Mouse (Mus musculus) common myeloid progenitor, adult 5-6 weeks (primary cell): ENCODE data around the gene Sycp2l. TPM values are rescaled to one million over a fixed set of nuclear protein-coding genes. Genes with fewer than 3 reads are reported as not detected.

Experiments used
- ATAC-seq: replicated peaks from 2 replicates; pipeline ENCODE4 v1.8.0; 2016; ENCODE audit warnings: low read depth, mild to moderate bottlenecking, moderate TSS enrichment, inconsistent platforms; ENCODE audit not compliant: poor library complexity, severe bottlenecking
- total RNA-seq: library from RNA; stranded (forward); fragments of 200-1000, 187-1606 nt; gene quantifications from 2 replicates; pipeline ENCODE4 v1.2.3, GENCODE M21; 2017

The Sycp2l gene
- total RNA-seq: not detected in 2 replicates

DNA sequence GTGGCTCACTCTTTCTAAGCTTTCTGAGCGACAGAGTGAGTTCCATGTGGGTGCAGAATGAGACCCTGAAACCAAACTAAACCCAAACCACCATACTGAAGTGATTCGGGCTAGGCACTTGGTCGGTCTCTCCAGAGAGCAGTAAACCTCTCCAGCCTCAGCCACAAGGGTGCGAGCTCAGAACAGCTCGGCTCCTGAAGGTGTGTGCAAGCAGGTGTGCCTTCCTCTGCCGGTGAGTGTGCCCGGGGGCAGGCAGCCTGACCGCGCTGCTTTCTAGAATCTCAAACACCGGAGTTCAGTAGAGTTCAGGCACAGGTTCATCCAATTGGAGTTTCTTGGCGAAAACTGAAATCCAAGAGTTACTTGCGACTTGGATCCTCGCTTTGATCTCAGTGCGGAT lies at the start of gene Sycp2l:
TSS of gene Sycp2l (plus strand) at position 368 of the 400 bp plus-strand sequence.
- no peak for ATAC-seq

DNA sequence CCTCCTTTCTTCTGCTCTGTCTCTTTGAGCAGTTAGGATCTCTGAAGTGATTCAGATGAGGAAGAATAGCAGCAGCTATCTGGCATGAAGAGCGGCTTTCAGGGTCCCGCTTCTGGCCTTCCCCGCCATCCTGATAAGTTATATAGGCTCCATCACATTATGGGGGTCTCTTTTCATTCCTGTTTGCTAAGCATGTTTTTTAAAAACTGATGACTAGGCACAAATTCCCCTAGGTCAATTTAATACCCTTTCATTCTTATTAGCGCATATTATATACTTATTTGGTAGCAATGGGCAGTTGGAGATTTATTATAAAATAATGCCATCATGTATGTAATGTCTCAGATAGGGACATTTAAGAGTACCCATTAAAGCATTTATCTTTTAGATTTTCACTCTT lies 46.5 kb upstream of the Sycp2l start:
- no peak for ATAC-seq

DNA sequence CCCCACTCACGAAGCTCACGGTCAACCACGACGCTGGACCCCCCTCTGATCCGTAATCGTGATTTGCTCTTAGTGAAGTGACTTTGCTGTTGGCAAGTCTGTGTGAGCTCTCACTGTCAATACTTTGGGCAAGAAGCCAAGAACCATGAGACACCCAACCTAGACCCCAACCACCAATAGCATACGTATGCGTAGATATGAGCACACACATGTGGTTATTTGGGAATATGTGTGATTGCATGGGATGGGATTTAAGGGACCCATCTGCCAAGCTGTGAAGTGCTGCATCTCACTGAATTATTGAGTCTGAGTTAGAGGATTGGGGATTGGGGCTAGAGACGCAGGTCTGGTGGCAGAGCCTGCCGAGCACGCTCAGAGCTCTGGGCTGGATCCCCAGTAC lies 42.5 kb upstream of the Sycp2l start:
- no peak for ATAC-seq

DNA sequence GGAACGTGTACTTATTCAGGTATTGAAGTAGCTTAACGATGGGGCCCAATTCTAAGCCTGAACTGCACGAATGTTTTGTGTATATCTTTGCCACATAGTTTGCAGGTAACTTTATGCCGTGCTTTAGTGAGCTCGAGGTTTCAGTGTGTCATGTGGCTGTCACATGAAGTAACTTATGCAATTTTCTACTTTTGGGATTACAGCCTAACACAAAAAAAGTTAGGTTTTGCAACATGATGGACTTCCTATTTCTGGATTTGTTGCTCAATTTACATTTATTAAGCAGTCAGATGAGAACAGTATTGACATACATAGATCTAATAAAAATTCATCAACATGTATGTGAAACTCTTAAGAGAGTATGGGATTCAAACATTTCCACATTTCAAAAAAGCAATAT lies 40.3 kb upstream of the Sycp2l start:
- ATAC-seq: no peak

DNA sequence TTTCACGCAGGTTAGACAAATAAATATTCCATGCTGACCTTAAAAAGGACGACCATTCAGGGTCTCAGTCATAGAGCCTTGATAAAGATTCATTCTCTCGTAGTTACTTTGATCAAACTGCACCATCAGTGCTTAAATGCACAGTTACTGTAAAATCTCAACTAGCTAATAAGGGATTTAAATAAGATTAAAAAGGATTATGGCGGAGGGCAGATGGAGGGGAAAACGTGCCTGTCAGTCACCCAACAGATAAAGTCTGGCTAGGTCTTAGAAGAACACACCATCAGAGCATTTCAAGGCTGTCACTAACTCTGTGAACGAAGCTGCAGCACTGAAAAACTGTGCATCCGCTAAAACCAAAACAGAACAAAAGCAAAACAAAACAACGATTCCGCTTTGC lies 36.2 kb upstream of the Sycp2l start:
- ATAC-seq: no peak

DNA sequence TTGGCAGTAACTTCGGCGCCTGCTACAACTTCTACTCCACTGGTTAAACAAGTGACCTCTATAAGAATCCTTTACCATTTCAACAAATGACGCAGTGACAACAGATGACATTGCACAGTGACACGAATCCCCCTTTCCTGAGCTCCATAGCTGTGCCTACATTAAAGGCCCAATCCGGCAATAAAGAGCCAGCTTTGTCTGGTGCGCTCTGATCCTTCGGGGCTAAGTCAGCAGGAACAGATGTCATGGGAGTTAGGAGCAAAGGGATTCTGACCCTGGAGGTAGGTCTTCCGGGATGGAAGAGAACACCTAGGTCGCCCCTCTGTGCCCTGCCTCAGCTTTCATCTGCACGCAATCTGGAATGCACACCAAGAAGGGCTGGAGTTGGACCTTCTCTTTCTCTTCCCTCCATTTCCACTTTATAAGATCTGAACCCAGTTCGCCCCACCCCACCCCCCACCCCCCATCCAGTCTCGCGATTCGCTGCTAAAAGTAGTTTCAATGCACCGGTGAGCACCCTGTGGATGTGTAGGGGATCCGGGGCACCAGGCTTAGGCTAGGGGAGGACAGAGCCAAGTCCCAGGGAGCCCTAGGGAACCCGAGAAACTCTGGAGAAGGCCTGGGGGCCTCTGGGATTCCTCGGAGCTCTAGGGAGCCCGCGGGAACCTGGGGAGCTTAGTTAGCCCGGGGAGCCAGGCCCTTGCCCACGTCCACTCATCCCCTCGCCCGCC lies 35.3 kb upstream of the Sycp2l start:
- ATAC-seq: no peak

DNA sequence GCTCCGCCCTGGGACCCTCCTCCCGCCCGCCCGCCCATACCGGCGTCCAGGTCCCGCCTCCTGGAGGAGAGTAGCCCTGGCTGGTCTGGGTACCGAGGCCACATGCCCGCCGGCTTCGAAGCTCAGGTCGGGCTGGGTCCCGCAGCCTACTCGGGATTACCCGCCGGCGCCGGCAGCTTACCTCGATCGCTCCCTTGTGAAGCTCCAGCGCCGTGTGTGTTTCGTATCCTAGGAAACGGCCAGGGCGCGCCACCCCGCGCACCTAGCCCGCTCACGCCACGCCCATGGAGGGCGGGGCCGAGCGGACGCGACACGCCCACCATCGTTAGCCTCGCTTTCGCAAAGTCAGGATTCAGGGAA lies 34.7 kb upstream of the Sycp2l start, which contains the start of gene Mak:
TSS of gene Mak (minus strand) at position 286 of the 360 bp plus-strand sequence.
- peak; percentile 81 for ATAC-seq

DNA sequence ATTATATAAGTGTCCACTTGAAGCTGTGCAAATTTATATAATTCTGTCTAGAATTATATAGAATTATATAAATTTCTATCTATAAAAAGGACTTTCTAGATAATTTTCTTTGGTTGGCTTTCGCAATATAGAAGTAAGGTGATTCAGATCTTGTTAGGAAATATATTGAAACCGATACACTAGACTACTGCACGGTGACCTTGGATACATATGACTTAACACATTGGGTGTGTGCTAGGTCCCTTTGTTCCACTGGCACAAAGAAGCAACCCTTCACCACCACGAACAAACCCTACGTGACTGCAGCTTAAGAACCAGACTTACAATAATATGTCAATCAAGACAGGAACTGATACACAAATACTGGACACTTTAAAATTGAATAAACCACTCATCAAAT lies 34.2 kb upstream of the Sycp2l start:
- no peak for ATAC-seq

DNA sequence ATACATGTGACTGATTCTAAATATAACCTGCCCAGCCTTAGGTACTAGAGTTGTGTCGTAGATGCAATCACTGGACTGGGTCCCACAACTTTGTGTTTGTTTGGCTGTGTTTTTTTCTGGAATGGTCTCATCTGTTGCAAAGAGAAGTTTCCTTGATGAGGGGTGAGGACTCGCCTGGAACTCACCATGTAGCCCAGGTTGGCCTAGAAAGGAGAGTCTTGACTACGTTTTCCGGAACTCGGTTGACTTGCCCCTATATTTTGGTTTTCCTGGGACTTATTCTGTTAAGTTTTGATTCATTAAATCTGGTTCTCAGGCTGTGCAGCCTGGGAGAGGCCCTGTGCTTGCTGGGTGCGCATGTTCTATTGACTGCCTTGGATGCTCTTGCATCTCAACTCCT lies 33.4 kb upstream of the Sycp2l start:
- no peak for ATAC-seq

DNA sequence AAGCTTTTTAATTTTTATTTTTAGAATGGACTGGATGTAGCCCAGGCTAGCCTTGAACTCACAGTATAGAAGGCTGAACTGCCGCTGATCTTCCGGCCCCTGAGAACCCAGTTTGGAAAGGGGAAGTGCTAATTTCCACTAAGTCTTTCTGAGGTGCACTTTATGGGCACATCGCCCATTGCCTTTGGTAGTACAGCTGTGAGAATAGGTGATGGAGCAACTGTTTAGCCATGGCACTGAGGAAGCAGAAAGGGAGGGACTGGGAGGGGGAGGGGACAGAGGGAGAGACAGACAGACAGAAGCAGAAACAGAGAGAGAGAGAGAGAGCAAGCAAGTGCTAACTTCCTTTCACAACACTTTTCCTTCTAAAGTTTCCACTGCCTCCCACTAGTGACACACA lies 29.6 kb upstream of the Sycp2l start:
- ATAC-seq: peak; percentile 74

DNA sequence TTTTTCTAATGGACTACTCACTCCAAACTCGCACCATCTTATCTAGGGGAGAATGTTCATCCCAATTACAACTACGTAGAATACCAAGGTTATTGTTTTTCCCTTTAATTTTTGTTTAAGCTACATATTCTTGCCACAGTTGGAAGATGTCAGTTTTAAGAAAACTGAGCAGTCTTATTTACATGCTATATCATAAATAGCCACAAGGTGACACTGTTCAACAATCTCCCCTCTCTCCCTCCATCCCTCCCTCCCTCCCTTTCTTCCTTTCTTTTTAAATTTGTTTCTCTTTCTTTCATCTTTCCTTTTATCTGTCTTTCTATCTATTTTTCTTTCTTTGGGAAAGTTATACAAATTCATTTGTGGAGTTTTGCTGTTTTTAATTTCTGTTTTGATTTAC lies 29.0 kb upstream of the Sycp2l start:
- no peak; the same call in 1 of the 2 replicates for ATAC-seq

DNA sequence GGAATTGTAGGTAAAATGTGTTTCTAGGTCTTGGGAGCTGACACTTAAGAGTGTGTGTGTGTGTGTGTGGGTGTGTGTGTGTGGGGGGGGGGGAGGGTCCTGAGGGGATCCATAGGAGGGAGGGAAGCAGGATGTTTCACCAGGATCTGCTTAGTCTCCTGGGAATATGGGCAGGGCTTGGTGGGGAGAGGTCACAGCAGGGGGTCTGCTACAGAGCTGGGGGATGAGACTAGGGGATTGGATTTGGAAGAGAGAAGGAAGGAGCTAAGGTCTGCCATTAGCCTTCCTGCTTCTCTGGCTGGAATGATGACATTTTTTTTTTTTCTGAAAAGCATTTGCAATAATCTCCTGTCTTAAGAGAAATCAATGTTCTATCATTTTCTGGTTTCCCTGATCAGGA lies 25.4 kb upstream of the Sycp2l start:
- ATAC-seq: no peak

DNA sequence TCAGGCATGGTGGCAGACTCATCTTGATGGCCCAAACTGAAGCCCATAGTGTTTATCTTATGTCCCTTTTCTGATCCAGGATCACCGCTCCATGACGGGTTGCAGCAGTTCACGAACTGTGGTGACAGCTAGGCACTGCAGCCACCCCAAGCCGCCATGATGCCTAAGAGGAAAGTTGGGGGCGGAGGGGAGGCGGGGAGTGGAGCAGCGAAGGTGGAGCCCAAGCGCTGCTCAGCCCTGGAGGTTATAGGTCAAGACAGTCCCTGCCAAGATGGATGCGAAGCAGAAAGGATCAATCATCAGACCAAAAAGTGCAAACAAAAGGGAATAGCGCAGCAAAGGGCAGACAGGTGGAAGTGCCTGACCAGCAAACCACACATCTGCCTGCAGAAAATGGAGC lies 22.8 kb upstream of the Sycp2l start:
- ATAC-seq: no peak

DNA sequence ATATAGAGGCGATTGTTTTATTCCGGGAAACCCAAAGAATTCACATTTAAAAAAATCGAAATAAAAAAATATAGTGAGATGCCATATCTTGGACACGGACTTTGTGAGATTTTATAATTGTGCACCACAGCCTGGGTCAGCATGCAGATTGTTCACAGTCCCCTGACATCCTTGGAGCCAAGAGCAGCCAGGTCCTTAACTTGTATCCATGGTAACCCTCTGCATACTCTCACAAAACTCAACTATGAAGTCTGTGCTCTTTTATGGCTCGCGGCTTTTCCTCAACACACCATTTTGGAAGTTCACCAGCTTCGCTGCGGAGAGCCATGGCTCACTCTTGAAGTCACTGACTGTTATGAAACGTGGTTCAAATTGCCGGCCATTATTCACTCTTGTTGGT lies 19.9 kb upstream of the Sycp2l start:
- no peak for ATAC-seq

DNA sequence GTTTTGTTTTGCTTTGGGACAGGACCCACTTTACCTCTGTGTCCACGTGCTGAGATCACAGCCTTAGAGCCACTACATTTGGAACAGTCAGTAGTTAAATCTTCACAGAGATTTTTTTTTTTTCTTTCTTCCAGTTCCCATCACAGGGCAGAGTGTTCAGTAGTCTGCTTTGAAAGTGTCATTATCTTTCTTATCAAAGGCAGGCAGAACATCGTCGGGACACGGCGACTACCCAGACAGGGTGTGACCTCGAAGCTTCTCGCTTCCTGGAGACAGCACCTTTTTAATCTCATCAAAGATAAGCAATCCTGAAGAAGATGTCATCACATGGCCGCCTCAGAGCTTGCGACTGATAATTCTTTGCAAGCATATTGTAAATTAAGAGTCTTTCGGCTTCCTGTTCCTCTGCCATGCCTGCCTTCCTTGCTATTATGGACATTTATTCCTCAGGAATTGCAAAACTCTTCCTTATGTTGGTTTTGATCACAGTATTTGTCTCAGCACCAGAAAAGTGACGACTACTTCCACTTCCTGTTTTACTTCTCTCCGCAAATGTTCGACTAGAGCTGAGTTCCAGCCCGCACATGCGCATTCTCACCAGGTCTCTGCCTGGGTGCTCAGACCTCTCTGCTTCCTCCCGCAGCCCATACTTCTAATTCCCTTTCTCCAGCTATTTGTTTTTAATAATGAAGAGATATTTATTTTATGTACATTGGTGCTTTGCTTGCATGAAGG lies 16.6 kb upstream of the Sycp2l start:
- ATAC-seq: peak; percentile 85

DNA sequence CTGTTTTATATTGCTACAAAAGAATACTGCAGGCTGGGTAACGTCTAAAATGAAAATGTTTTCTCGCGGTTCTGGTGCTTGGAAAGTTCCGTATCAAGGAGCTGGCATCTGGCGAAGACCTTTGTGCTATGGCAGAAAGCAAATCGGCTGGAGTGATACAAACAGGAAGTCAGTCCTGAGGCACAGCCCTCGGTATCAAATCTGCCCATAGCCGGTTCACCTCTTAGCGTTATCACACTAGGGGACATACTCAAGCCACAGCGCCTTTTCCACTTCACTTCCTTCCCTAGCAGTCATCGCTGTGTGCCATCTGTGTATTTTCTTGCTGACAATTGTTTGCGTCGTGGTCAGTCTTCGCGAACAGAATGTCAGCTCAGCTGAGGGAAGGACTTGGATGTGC lies 15.8 kb upstream of the Sycp2l start:
- ATAC-seq: peak; percentile 69

DNA sequence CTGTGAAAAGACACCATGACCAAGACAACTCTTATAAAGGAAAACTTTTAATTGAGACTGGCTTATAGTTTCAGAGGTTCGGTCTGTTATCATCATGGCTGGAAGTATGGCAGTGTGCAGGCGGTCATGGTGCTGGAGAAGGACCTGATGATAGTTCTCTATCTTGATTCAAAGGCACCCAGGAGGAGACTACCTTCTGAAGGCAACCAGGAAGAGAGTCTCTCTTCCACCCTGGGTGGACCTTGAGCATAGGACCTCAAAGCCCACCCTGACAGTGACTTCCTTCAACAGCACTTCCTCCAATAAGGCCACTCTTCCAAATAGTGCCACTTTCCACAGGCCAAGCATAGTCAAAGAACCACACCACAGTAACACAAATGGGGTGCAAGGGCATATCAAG lies 14.1 kb upstream of the Sycp2l start:
- ATAC-seq: no peak

DNA sequence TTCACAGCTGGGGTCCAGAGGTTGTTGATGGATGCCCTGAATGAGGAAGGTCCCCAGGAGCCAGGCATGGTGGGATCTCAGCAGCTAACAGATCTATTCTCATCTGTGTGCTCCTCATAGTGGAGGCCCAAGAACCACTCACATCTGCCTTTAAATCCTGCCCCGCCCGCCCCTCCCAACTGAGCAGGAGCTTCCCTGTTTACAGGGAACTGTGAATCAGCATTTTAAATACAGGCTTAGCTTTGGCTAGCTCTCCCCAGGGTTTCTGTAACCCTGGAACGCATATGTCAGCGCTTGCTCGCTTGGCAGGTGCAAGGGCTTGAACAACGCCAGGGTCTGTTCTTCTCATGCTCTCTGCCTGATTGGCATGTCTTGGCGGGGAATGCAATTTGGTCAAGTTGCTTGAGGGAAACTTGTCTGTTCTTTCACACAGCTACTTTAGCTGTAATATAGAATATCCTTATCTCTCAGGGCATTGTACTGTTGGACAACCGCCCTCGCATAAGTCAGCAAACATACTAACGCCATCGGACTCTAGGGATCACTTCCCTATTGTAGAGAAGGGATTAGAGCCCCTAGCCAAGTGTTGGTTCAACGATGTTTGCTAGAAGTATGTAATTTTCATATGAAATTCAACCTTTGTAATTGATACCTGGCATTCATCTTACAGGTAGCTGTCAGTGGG lies 10.1 kb upstream of the Sycp2l start:
- ATAC-seq: no peak

DNA sequence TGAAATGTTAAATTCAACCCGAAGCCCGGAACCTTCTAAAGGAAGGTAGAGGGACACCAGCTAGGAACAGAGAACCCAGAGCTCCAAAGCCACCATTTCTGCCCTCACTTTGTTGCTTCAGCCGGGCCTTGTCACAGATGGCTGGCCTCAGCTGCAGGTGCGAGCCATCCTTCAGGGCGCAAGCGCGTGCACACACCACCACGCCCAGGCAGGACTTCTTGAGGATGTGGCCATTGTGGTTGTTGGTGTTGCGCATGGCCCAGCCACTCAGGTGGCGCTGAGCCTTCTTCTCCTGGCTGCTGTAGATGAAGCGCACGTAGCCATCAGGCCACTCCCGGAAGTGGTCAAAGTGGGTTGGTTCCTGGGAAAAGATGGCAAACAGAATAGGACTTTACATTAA lies 8.6 kb upstream of the Sycp2l start:
- ATAC-seq: no peak

DNA sequence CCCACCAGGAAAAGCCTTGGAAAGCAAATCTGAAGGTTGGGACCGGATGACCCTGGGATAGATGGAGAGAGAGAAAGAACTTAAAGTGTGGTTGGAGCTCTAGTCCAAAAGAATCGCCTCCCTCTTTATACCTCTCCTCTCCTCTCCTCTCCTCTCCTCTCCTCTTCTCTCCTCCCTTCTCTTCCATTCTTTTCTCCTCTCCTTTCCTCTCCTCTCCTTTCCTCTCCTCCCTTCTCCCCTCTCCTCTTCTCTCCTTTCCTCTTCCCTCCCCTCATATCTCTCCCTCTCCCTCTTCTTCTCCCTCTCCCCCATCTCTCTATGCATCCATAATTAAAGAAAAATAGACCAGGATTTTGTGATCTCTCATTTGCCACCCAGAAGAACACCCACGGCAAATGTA lies 3.2 kb upstream of the Sycp2l start, which contains the start of gene Gcm2:
TSS of gene Gcm2 (minus strand) at position 101 of the 400 bp plus-strand sequence.
- no peak for ATAC-seq
